Mouse (Mus musculus) hindbrain, embryonic 13.5 days (tissue): ENCODE results near the gene Pdcd11. TPM values are rescaled to one million over a fixed set of nuclear protein-coding genes. Genes with fewer than 3 reads are reported as not detected.

Experiments
- ATAC-seq: fragments of 200-750 bp; cut with Nextera tagmentation; 2 replicates; pipeline ENCODE4 v1.8.0; 2017; ENCODE audit warnings: moderate TSS enrichment; ENCODE audit not compliant: low FRiP score
- H3K27ac ChIP-seq: fragments of 300-500 bp; sonication (generic); 2 replicates; pipeline ENCODE4 v1.5.1; 2015; ENCODE audit warnings: inconsistent platforms, mild to moderate bottlenecking, moderate library complexity
- H3K27me3 ChIP-seq: fragments of 300-500 bp; sonication (generic); 2 replicates; pipeline ENCODE4 v1.6.1; 2015; ENCODE audit warnings: mild to moderate bottlenecking, inconsistent platforms
- H3K36me3 ChIP-seq: fragments of 300-500 bp; sonication (generic); 2 replicates; pipeline ENCODE4 v1.6.1; 2015; ENCODE audit warnings: mild to moderate bottlenecking, inconsistent platforms
- H3K4me1 ChIP-seq: fragments of 300-500 bp; sonication (generic); replicated peaks from 2 replicates; pipeline ENCODE4 v1.6.1; 2015; ENCODE audit warnings: inconsistent platforms
- H3K4me2 ChIP-seq: fragments of 300-500 bp; sonication (generic); 2 replicates; pipeline ENCODE4 v1.6.1; 2015; ENCODE audit warnings: inconsistent platforms, mild to moderate bottlenecking, moderate library complexity
- H3K4me3 ChIP-seq: fragments of 300-500 bp; sonication (generic); 2 replicates; pipeline ENCODE4 v1.5.1; 2015; ENCODE audit warnings: mild to moderate bottlenecking, inconsistent platforms
- H3K9ac ChIP-seq: fragments of 300-500 bp; sonication (generic); 2 replicates; pipeline ENCODE4 v1.6.1; 2015; ENCODE audit warnings: mild to moderate bottlenecking, inconsistent platforms
- H3K9me3 ChIP-seq: fragments of 300-500 bp; sonication (generic); 2 replicates; pipeline ENCODE4 v1.6.1; 2016; ENCODE audit warnings: inconsistent platforms
- WGBS: fragments of 180-500 bp; shearing (Covaris S2); methylation state at CpG from one replicate; pipeline ENCODE4 v1.1.7; 2015; 5-methylcytosine and 5-hydroxymethylcytosine counted together
- polyA plus RNA-seq: library from polyadenylated mRNA; unstranded; fragments of >200 nt; fragmentation: Nextera tagmentation; extraction: Ambion mirVana; gene quantifications from 2 replicates; pipeline ENCODE4 v1.2.1, GENCODE M21; 2015

The Pdcd11 gene
- polyA plus RNA-seq, 1 experiment from 2014 or later: 7.3 TPM

DNA sequence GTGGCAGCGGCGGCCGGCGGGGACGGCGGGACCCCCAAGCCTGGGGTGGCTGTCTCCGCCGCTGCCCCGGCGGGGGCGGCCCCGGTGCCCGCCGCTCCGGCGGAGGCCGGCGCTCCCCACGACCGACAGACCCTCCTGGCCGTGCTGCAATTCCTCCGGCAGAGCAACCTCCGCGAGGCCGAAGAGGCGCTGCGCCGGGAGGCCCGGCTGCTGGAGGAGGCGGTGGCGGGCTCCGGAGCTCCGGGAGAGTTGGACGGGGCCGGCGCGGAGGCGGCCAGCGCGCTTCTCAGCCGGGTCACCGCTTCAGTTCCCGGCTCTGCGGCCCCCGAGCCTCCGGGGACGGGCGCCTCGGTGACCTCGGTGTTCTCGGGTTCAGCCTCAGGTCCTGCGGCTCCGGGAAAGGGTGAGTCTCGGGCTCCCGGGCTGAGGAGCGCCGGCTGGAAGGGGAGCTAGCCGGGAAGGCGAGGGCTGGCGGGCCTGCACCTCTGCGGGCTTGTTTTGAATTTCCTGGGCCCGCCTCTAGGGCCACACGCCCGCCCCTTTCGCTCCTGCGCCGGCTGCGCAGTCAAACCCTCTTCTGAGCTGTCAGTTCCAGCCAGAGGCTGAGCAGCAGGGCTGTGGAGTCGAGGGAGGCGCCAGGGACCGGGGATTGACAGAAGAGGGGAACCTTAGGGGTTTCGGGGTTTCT, 22.5 kb upstream of the Pdcd11 start:
- peak overlapping the region; percentile 99 for H3K4me3 ChIP-seq
- H3K9me3 ChIP-seq: no peaks in the 10 kb centered on the region
- H3K4me2 ChIP-seq: peak overlapping the region; percentile 70
- H3K27me3 ChIP-seq: no peaks in the 10 kb centered on the region
- ATAC-seq: peak; percentile 90
- peak overlapping the region; percentile 93 for H3K27ac ChIP-seq
- peak overlapping the region; percentile 98 for H3K9ac ChIP-seq
- H3K4me1 ChIP-seq: peaks cover 11% of the 10 kb centered on the region
- peaks cover 22% of the 10 kb centered on the region for H3K36me3 ChIP-seq
- WGBS: under 1% methylated on average over 66 of the region's 72 CpGs

DNA sequence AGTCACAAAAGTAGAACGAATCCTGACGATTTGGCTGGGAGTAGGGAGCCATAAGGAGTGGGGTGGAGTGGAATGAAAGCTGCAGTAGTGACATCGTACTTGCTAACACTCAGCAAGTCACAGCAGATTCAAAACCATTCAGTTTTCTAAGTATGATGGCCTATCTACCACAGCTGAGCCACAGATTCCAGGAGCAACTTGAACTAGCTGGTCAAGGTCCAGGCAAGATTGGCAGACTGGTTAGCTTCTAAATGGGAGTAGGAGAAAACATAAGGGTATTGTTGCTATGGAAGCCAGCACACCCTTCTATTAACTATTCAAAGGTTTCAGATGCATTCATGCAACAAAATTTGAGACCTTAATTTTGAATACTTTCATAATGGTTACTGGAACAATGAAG, 2.3 kb upstream of the Pdcd11 start:
- no peak overlapping the region for H3K4me2 ChIP-seq
- WGBS: 88% methylated on average over 3 of the region's 3 CpGs

DNA sequence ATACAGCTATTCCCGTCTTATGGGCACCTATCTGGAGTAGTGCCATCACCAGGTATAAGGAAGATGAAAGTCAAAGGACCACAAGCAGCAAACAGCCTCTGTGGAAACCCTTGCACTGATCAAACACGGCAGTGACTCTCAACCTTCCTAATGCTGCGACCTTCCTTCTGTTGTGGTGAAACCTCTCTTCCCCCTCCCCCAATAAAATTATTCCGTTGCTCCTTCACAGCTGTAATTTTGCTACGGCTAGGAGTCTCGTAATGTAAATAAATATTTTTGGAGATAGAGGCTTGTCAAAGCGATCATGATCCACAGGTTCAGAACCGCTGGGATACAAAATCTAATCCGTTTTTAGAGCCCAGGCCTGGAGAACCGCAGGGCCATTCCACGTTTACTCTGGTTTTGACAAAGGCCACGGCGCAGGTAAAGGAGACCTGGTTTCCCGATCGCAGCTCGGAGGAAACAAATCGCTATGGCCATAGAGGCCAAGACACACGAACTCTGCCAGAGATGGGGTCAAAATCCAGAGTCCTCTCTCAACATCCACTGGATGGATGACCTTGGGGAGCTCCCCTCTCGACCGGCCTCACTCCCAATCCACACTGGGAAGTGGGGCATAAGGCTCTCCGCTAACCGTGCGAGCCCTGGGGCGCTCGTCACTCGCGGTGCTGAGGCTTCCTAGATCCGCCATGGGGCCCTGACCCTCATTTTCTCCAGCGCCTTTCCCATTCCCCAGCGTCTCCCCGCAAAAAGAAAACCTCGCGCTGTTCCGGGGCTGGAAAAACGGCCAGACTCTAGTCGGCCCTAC, 646 bp upstream of the Pdcd11 start:
- WGBS: 3% methylated on average over 36 of the region's 36 CpGs
- peak overlapping the region; percentile 99 for H3K9ac ChIP-seq
- H3K4me2 ChIP-seq: peak overlapping the region; percentile 73
- H3K27ac ChIP-seq: peak overlapping the region; percentile 90
- peak; percentile 76 for ATAC-seq
- no peaks in the 10 kb centered on the region for H3K27me3 ChIP-seq
- peaks cover 27% of the 10 kb centered on the region for H3K4me1 ChIP-seq
- no peaks in the 10 kb centered on the region for H3K9me3 ChIP-seq
- H3K4me3 ChIP-seq: peak overlapping the region; percentile 98
- H3K36me3 ChIP-seq: peaks cover 25% of the 10 kb centered on the region

More for the DNA sequence above, 2.3 kb upstream of the Pdcd11 start:
- no peak overlapping the region; the same call in 1 of the 2 replicates for H3K27ac ChIP-seq
- H3K9ac ChIP-seq: no peak overlapping the region
- H3K9me3 ChIP-seq: no peaks in the 10 kb centered on the region
- H3K27me3 ChIP-seq: no peaks in the 10 kb centered on the region
- no peak overlapping the region for H3K4me3 ChIP-seq
- peaks cover 27% of the 10 kb centered on the region for H3K4me1 ChIP-seq
- peaks cover 30% of the 10 kb centered on the region for H3K36me3 ChIP-seq
- no peak for ATAC-seq

DNA sequence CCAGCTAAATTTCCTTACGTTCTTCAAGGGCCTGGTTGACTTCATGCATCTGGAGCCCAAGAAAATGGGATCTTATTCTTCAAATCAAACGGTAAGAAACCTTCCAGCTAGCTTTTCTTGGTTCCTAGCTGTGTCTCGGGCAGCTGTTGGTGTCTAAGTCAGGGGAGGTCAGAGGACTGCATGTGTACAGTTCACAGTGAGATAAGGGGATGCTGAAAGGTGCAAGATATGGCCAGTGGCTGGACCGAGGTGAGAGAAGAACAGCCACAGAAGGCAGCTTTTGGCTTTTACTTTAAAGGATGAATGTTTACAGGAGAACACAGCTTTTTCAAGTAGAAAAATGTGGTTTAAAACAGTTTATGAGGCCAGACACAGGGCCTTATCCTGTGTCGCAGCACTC, 10.5 kb downstream of the Pdcd11 start:
- 93% methylated on average over 5 of the region's 5 CpGs for WGBS
- Histone ChIP-seq H3K9me3 (no peaks in the 10 kb centered on the region), H3K4me1 (no peaks in the 10 kb centered on the region), H3K27ac (no peak overlapping the region), H3K36me3 (peaks cover 98% of the 10 kb centered on the region), H3K4me2 (no peak overlapping the region), H3K27me3 (no peaks in the 10 kb centered on the region), H3K4me3 (no peak overlapping the region), H3K9ac (no peak overlapping the region)
- ATAC-seq: no peak

DNA sequence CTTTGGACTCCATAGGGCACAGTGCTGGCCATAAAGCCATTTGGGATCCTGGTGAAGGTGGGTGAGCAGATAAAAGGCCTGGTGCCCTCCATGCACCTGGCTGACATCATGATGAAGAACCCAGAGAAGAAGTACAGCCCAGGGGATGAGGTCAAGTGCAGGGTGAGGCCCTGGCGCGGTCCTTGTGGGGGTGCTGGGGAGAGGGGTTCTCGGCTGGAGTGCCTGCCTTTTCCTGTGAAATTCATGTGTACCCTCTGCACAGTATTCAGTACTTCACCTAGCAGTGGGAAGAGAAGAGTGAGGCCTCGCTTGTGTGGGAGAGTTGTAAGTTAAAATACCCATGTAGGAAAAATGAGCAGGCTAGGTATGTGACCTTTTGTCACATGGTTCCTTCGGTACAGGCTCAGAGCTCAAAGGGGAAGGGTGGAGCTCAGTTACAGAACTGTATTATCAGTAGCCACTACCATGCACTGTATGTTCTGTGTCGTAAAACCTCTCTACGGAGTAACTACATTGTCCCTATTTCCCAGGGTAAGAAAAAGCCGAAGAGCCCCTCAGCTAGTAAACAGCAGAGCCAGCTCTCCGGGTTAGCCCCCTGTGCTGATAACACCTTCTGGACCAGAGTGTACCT, 14.2 kb downstream of the Pdcd11 start:
- no peaks in the 10 kb centered on the region for H3K4me1 ChIP-seq
- H3K4me2 ChIP-seq: no peak overlapping the region
- no peaks in the 10 kb centered on the region for H3K9me3 ChIP-seq
- H3K9ac ChIP-seq: no peak overlapping the region
- no peak overlapping the region for H3K4me3 ChIP-seq
- H3K27ac ChIP-seq: no peak overlapping the region
- ATAC-seq: no peak
- peaks cover 99% of the 10 kb centered on the region for H3K36me3 ChIP-seq
- 97% methylated on average over 9 of the region's 9 CpGs for WGBS
- no peaks in the 10 kb centered on the region for H3K27me3 ChIP-seq

DNA sequence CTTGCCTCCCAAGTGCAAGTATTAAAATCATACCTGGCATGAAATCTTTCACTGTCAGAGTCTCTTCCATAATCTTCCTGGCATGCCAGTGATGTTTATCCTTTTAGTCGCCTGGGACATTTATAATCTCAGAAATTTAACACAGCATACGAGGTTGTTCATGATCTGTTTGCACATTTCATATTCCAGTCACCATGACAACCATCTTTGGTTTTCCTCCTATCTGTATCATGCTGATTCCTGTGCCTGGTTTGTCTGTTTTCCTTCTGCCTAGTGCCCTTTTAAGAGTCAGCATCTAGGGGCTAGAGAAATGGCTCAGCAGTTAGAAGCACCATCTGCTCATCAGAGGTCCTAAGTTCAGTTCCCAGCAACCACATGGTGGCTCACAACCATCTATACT, 28.1 kb downstream of the Pdcd11 start:
- no peak overlapping the region for H3K9ac ChIP-seq
- no peak for ATAC-seq
- no peak overlapping the region for H3K27ac ChIP-seq
- 93% methylated on average over 2 of the region's 2 CpGs for WGBS
- no peaks in the 10 kb centered on the region for H3K27me3 ChIP-seq
- no peaks in the 10 kb centered on the region for H3K4me1 ChIP-seq
- H3K4me3 ChIP-seq: no peak overlapping the region
- H3K36me3 ChIP-seq: peaks cover 78% of the 10 kb centered on the region
- no peaks in the 10 kb centered on the region for H3K9me3 ChIP-seq
- no peak overlapping the region for H3K4me2 ChIP-seq

DNA sequence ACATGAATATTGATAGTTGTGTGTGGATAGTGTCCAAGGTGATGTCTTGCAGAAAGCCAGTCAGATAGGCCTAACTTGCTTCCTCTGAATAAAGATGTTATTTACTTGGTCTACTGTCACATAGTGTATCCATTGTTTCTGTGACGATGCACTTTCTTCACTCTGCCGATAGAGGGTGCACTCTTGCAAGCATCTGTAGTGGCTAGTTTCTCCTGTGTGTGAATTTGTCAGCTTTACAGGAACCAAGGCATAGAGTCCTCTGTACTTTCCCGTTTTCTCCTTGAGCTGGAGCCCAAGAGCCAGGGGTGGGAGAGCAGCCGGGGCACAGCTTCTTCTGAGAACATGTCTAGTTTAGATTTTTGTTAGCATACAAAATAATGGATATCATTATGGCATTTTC, 30.5 kb downstream of the Pdcd11 start:
- no peaks in the 10 kb centered on the region for H3K4me1 ChIP-seq
- H3K27me3 ChIP-seq: no peaks in the 10 kb centered on the region
- no peak for ATAC-seq
- 43% methylated on average over 4 of the region's 4 CpGs for WGBS
- no peak overlapping the region for H3K4me2 ChIP-seq
- no peak overlapping the region for H3K27ac ChIP-seq
- no peak overlapping the region for H3K4me3 ChIP-seq
- H3K36me3 ChIP-seq: peaks cover 74% of the 10 kb centered on the region
- no peaks in the 10 kb centered on the region for H3K9me3 ChIP-seq
- no peak overlapping the region for H3K9ac ChIP-seq

DNA sequence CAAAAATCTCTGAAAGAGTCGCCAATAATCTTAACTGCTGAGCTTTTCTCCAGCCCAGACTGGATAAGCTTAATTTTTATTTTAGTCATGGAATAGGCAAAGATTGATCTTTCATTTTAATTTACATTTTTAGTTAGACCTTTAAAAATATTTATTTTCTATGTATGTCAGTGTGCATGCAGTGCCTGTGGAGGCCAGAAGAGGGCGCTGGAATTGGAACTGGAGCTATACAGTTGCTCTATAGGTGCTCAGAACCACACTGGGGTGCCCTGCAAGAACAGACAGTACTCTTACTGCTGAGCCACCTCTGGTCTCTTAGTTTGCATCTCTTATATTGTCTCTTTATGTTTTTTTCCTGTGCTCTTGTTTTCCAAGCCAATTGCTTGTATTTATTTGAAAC, 32.2 kb downstream of the Pdcd11 start:
- Histone ChIP-seq H3K9me3 (no peaks in the 10 kb centered on the region), H3K4me2 (no peak overlapping the region), H3K4me1 (no peaks in the 10 kb centered on the region), H3K4me3 (no peak overlapping the region), H3K9ac (no peak overlapping the region), H3K27ac (no peak overlapping the region), H3K27me3 (no peaks in the 10 kb centered on the region), H3K36me3 (peaks cover 74% of the 10 kb centered on the region)
- ATAC-seq: no peak
- WGBS: 28% methylated on average over 2 of the region's 2 CpGs

DNA sequence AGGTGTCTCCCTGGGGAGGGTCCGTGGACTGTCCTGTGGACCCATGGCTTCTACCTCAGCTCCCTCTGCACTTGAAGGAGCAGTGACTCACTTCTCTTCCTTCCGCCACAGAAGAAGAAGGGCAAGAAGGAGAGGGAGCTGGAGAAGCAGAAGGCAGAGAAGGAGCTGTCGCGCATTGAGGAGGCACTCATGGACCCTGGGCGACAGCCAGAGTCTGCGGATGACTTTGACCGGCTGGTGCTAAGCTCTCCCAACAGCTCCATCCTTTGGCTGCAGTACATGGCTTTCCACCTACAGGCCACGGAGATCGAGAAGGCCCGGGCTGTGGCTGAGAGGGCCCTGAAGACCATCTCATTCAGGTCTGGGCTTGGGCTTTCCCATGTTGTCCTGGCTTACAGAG, 37.6 kb downstream of the Pdcd11 start:
- H3K36me3 ChIP-seq: peaks cover 89% of the 10 kb centered on the region
- ATAC-seq: no peak
- H3K4me1 ChIP-seq: no peaks in the 10 kb centered on the region
- no peaks in the 10 kb centered on the region for H3K27me3 ChIP-seq
- H3K9me3 ChIP-seq: no peaks in the 10 kb centered on the region
- no peak overlapping the region for H3K27ac ChIP-seq
- no peak overlapping the region for H3K4me2 ChIP-seq
- no peak overlapping the region for H3K9ac ChIP-seq
- no peak overlapping the region for H3K4me3 ChIP-seq
- 98% methylated on average over 10 of the region's 10 CpGs for WGBS

DNA sequence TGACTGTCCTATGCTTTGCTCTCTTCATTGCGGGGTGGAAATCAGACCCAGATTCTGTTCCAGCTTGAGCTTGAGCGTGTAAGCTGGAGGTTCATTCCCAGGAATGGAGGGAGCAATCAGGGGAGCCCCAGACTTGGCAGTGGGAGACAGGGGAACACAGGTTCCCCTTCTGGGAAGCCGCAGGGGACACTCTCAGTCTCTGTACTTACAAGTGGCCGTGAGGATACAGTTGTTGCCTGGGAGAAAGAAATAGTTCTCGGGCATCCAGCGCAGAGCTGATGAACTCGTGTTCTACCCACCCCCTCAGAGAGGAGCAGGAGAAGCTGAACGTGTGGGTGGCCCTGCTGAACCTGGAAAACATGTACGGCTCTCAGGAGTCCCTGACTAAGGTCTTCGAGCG, 38.3 kb downstream of the Pdcd11 start:
- 95% methylated on average over 11 of the region's 11 CpGs for WGBS
- H3K4me1 ChIP-seq: no peaks in the 10 kb centered on the region
- H3K9me3 ChIP-seq: no peaks in the 10 kb centered on the region
- no peak overlapping the region for H3K9ac ChIP-seq
- H3K27ac ChIP-seq: no peak overlapping the region
- no peaks in the 10 kb centered on the region for H3K27me3 ChIP-seq
- H3K36me3 ChIP-seq: peaks cover 91% of the 10 kb centered on the region
- no peak overlapping the region for H3K4me3 ChIP-seq
- ATAC-seq: no peak
- no peak overlapping the region for H3K4me2 ChIP-seq

DNA sequence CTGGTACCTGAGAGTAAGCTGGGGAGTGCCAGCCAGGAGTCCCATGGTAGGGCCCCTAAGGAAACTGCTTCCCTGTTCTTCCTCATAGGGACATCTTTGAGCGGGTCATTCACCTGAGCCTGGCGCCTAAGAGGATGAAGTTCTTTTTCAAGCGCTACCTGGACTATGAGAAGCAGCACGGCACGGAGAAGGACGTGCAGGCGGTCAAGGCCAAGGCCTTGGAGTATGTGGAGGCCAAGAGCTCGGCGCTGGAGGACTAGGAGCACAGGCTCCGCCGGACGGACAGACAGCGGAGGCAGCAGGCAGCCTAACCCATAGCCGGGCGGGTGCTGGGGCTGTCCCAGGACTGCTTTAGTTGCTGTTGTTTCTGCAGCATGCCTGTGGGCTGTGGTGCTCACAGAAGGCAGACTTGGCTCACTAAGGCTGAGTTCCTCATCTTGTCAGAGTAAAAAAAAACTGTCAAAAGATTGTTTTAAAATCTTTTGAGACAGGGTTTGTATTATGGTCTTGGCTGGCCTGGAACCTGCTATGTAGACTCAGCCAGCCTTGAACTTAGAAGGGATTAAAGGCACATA, 40.1 kb downstream of the Pdcd11 start:
- peaks cover 74% of the 10 kb centered on the region for H3K36me3 ChIP-seq
- WGBS: 94% methylated on average over 15 of the region's 15 CpGs

DNA sequence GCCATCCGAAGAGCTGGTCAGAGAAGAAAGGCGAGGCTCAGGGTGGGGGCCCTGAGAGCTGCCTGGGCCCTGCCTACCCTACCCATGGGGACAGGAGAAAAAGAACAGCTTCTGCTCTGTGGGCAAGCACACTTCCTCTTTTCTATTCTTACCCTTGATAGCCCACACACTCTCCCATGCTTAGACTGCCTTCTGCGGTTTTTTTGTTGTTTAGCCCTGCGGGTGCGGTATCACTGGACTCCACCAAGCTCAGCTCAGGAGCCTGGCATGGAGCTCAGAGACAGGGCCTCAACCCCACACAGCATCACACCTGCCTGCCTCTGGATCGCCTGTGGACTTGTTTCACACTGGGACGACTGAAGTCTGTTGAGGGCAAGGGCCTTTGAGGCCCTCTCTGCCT, 42.6 kb downstream of the Pdcd11 start:
- Histone ChIP-seq H3K4me2 (no peak overlapping the region), H3K27ac (no peak overlapping the region), H3K9ac (no peak overlapping the region), H3K4me3 (no peak overlapping the region), H3K9me3 (no peaks in the 10 kb centered on the region), H3K36me3 (peaks cover 51% of the 10 kb centered on the region), H3K4me1 (peaks cover 18% of the 10 kb centered on the region), H3K27me3 (0 out of 2 replicates have a peak, but pooled peaks cover 9% of the 10 kb centered on the region)
- no peak for ATAC-seq
- WGBS: 93% methylated on average over 7 of the region's 7 CpGs

More for the DNA sequence above, 40.1 kb downstream of the Pdcd11 start:
- Histone ChIP-seq H3K27me3 (no peaks in the 10 kb centered on the region), H3K4me3 (no peak overlapping the region), H3K4me2 (no peak overlapping the region), H3K9me3 (no peaks in the 10 kb centered on the region), H3K27ac (no peak overlapping the region), H3K4me1 (no peaks in the 10 kb centered on the region), H3K9ac (no peak overlapping the region)
- ATAC-seq: no peak
